Mouse (Mus musculus) left cerebral cortex, adult 11 months (tissue): ENCODE measurements around the gene Usf1.

Source experiments
- DNase-seq: peaks from one replicate; pipeline ENCODE4 v3.0.0; 2022; ENCODE audit warnings: low spot score

Gene Usf1

DNA sequence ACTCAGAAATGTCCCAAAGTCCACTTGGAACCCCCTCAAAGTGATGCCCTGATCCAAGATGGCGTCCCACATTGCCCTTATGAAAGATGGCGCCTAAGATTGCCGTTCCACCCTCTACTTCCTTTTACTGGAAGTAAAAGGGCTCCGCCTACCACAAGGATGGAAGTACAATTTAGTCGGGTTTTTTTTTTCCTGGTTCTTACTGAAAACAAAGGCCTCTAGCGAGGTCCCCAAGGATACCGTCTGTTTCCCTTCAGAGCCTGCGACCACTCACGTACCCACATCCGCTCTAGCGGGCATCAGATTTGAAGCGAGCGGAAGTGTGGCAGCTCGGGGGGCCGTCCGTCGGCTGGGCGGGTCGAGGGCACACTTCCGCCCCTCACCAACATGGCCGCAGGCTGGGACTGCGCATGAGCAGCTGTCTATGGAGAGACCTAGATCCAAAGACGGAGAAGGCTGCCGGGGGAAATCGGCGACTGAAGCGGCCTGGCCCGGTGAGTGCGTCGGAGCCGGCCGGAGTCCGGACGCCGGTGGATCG is at the start of gene Usf1:
Usf1 (plus strand) TSS at position 367 of the 538 bp plus-strand sequence.
- DNase-seq = peak; percentile 93

DNA sequence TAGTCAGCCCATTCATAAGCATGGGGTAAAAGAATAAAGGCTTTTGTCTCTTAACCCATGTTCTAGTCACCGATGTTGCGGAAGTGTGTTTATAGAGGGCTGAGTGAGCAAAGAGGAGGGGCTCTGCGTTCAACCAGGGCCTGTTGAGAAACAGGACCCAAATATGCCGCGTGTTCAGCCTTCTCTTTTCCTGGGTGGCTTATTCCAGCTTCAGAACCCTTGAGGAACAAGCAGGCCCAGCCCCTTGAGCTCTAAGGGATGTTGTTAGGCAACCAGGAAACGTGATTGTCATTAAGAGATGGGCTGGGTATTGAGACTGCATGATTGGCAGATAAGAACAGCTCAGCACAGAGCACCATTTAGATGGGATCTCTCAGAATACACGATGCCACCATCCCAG is 45.2 kb upstream of the Usf1 start:
- no peak for DNase-seq

DNA sequence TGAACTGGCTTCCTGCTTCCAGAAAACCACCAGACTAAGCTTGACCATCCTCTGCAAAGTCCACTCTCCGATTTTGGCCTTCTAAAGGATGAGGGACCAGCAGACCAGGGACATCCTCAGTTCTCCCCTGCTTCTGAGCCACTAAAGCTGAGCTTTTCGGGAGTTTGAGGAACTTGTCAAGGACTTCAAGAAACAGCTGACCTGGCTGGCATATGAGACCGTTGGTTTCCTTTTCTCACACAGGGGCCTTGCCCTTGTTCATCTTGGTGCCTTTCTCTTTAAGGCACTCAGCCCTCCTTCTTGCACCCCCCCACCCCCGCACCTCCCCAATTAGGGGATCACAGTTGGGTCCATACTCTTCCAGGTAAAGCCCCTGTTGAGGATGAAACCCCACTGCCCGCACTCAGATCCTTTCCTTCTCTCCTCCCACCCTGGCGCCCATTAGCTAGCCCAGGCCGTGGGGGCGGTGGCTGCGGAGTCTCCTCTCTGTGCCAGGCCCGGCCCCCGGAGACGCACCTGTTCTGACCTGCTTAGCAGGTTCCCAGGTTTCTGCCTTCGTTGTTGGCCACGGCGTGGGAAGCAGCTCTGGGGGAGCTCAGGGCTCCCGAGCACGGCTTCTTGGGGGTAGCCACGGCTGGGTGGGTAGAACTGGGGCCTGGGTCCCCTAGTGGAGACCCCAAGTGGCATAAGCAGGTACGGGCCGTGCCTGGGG is 41.1 kb upstream of the Usf1 start, which contains the start of gene Nectin4:
Nectin4 (plus strand) TSS at position 255 of the 712 bp plus-strand sequence.
- no peak for DNase-seq

DNA sequence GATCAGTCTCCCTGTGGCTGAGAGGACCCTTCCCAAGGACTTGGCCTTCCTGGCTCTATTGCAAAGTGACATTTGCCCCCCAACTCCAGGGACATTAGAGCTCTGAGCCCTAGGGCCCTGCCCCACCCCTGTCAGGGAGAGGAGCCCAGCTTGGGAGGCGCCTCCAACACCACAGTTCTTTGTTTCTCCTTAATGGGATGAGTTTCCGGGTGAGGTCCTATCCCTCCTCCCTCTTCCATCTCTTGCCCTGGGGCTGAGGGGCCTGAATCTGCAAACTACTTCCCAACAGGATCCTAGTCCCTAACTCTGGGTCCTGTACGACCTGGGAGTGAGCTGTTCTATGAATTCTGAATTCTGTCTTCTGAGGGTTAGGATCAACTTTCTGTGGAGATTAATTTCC is 38.2 kb upstream of the Usf1 start:
- DNase-seq = no peak

DNA sequence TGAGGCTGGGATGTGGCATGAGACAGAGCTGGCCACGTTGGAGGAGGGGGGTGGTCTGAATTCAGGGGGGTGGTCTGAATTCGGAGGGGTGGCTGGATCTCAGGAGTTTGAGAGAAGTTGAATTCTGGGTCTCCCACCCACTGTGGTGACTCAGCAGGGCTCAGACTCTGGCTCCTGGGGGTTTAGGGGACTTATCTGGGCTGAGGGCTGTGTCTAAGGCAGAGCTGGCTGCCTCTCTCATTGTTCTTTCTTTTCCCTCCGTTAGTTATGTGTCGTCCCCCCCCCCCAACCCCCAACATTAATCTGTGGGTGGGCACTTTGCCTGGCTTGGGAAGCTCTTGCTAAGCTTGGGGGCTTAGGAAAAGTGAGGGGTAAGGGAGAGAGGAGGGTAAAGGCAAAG is 37.2 kb upstream of the Usf1 start:
- DNase-seq = no peak

DNA sequence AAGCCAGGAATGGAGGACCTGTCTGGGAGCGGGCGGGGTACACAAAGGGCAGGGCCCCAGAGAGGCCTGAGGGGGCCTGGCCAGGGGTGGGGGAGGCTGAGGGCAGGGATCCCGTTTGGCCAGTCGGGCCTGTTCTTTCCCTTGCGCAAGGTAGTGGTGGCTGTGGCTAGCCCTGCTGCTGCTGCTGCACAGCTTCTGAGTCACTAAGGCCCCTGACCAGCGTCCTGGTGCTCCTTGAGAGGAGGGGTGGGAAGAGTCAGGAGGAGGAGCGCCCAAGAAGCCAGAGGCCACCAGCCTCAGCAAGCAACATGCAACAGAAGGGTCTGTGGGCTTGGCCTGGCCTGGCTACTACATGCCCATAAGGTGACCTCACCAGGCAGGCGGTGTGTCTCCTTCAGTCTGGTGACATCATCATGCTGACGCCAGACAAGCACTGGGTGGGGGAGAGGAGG is 35.4 kb upstream of the Usf1 start:
- DNase-seq = no peak

DNA sequence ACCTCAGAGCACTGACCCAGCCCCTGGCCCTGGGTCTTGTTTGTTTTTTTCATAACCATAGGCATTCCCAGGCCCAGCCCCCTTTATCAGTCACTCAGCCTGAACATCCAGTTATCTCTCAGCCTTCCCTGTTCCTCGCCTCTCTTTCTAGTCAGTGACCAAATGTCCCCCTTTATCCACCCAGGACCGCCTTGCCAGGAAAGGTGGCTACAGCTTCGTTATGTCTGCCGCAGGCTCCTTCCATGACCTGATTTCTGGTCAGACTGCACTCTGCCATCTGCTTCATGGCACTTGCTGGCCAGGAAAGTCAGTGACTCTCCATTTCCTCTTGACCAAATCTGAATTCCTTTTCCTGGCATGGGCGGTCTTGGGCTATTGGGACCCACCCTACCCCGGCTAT is 32.8 kb upstream of the Usf1 start:
- DNase-seq = no peak

DNA sequence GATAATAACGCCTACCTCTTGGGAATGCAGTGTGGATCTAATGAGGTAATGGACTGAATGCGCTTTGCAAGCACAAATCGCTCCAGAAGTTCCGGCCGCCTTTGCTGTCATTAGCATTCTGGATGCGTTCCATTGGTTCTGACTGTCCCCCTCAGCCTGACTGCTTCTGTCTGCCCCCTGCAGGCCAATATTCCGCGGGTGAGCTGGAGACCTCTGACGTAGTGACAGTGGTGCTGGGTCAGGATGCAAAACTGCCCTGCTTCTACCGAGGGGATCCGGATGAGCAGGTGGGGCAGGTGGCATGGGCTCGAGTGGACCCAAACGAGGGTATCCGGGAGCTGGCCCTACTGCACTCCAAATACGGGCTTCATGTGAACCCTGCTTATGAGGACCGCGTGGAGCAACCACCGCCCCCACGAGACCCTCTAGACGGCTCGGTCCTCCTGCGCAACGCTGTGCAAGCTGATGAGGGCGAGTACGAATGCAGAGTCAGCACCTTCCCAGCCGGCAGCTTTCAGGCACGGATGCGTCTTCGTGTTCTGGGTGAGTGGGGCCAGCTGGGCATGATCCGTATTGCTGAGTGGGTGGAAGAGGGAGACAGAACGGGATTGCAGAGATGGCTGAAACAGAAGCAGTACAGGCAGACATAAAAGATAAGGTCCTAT is 31.0 kb upstream of the Usf1 start:
- peak; percentile 63 for DNase-seq

DNA sequence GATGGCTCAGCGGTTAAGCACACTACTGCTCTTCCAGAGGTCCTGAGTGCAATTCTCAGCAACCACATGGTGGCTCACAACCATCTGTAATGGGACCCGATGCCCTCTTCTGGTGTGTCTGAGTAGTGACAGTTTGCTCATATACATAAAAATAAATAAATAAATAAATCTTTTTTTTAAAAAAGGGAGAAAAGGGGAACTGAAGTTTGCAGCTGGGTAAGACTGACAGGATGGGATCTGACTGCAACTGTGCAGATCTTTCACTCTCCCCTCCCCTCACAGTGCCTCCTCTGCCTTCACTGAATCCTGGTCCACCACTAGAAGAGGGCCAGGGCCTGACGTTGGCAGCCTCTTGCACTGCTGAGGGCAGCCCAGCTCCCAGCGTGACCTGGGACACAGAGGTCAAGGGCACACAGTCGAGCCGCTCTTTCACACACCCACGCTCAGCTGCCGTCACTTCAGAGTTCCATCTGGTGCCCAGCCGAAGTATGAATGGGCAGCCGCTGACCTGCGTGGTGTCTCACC is 29.0 kb upstream of the Usf1 start:
- DNase-seq = no peak

DNA sequence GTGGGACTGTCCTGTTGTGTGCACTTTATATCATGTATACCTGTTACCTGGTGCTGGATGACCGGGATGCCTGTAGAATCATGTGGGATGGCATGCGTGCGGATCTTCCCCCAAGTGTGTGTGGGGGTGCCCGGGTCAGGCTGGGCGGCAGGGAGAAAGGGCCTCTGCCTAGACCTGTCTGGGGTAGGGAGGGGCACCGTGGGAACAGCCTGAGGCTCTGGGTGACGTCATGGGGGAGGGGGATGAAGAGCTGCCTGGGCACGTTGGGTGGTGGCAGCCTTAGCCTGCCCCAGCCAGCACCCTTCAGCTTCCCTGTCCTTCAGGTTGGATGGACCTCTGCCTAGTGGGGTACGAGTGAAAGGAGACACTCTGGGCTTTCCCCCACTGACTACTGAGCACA is 26.8 kb upstream of the Usf1 start:
- no peak for DNase-seq

DNA sequence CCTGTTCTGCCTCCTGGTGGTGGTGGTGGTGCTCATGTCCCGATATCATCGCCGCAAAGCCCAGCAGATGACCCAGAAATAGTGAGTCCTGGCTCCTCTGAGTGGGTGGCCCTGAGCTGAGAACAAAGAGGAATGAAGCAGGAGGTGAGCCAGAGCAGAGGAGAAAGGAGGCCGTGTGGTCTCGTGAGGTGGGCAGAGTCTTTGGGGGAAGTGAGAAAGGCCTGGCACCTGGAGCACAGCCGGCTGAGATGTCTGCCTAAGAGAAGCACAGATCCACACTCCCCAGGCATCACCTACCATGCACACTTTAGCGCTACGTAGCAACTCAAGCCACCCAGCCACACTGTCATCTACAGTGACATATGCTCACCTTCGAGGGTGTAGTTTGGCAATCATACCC is 25.9 kb upstream of the Usf1 start:
- no peak for DNase-seq

DNA sequence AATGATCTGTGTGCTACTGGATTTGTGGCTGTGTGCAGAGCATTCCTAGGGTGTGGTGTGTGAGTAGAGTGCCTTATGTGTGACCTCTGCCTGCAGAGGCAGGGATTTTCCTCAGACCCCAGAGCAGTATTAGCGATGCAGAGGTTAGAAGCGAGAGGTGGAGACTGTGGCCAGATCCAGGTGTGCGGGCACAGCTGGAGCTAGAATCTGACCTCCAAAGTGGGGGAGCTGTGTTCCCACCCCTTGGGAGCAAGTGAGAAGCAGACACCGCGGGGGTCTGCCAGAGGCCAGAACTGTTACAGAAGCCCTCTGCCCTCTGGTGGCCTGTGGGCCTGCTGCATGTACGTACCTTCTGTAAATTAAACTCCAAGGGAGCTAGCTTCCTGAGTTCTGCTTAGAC is 24.0 kb upstream of the Usf1 start:
- no peak for DNase-seq

DNA sequence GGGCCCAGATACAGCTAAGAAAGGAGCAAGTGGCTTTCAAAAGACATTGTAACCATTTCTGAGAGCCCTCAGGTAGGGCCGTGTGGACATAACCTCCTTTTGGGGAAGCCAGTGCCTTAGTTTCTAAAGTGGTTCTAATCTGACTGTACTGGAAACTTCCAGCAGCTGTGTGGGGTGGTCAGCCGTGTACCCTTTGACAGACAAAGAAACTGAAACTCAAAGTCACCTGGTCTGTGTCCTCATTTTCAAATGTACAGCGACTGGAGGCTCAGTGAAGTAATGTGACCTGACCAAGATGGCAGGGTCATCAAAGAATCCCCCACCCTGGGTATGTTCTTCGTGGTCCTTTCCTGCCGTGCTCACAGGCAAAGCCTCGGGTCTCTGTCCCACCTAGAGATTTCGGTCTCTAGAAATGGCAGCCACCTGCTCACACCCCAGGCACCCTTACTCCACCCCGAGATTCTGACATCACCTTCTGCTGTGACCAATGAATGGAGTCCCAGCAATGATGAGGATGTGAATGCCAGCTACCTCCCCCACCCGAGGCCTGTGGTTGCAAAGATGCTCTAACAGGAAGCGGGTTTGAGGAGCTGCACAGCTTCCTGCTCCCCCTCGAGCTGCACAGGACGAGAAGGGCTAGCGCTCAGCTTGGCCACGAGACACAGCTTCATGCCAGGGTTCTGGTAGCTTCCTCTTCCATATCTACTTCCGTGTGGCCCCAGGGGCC is 22.6 kb upstream of the Usf1 start, which contains the start of gene Arhgap30:
Arhgap30 (plus strand) TSS at position 579 of the 727 bp plus-strand sequence.
- no peak for DNase-seq

DNA sequence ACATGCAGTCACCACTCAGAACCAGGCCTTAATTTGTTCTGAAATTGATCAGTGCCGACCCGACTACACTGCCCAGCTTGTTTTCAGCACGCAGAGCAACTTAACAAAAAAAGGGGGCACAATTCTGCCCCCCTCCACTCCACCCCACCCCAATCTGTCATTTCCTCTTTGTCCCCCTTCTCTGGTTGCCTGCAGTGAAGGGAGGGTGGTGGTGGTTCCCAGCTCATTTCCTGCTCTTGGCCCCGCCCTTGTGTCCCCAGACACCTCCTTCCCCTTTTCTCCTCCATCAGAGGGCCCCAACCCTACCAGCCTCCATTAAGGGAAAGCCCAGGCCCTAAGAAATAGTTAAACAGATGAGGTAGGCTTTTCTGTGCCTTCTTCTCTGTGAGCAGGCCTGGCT is 21.0 kb upstream of the Usf1 start:
- no peak for DNase-seq

DNA sequence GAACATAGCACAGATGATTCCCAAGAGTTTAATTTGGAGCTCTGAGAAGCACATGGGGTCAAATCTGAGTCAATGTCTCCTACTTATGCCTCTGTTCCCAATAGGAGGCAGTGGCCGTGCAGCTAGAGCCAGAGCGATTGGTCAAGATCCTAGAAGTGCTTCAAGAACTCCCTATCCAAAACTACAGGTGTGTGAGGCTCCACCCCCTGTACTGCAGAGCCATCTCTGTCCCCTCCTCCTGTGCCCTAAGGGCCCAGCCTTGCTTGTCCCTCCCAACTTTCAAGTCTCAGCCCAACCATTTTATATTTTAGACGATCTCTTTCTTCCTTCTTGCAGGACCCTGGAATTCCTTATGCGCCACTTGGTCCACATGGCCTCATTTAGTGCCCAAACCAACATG is 9.3 kb upstream of the Usf1 start:
- no peak for DNase-seq

DNA sequence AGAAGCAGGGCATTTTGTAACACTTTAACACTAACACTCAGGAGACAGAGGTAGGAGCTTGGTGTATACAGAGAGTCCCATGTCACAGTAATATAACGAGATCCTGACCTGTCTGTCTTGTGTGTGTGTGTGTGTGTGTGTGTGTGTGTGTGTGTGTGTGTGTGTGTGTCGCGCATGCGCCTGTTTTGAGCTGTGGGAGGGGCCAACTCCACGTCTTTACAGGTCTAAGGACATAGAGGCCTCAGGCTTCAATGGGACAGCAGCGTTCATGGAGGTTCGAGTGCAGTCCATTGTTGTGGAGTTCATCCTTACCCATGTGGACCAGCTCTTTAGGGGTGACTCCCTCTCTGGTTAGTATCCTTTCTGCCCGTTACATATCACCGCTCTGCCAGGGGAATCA is 8.1 kb upstream of the Usf1 start:
- DNase-seq = no peak

DNA sequence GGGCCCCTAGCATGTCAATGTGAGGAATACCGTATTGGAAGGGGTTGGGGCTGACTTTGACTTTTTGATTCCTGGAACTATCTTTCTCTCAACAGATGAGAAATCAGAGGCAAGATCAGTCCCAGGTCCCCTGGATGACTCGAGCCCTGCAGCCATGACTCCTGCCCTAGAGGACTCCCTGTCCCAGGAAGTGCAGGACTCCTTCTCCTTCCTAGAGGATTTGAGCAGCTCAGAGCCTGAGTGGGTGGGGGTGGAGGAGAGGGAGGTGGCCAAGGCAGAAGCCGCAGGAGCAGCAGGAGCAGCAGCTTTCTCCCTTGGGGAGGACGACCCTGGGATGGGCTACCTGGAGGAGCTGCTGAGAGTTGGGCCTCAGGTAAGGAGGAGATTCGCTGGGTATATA is 3.9 kb upstream of the Usf1 start:
- no peak for DNase-seq

DNA sequence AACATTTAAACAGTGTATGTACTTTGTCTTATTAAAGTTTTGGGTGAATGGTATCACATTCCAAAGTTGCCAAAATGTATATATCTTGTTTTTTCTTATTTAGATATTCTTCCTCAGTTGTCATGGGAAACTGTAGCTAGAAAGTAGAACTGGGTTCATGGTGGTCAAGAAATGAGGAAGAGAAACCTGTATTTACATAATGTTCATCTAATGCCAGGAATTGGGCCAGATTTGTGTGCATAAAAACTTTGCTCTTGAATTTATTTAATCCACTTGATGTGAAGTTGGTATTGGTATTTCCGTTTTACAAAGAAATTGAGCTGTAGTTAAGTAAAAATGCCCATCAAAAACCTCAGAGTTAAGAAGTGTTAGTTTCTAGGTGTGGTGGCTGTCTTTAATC is 882 bp upstream of the Usf1 start:
- no peak for DNase-seq

DNA sequence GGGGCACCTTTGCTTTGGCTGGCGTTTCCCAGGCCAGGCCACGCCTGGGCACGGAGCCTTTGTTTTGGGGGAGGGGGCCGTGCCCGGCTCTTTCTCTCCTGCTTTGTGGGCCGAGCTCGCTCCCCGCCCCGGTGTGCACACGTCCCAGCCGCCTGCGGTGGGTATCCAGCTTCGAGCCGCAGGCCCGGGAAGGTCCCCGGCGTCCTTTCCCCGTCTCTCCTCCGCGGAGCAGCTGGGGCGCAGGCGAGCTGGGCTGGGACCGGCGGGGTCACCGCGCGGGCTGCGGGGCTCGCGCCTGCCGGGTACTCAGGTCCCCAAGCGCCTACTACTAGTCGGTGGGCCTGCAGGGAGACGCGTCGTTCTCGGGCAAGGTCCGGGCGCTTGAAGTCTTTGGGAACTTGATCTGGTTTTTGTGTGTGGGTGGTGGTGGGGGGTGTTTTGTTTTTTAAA is 404 bp downstream of the Usf1 start:
- DNase-seq = no peak

DNA sequence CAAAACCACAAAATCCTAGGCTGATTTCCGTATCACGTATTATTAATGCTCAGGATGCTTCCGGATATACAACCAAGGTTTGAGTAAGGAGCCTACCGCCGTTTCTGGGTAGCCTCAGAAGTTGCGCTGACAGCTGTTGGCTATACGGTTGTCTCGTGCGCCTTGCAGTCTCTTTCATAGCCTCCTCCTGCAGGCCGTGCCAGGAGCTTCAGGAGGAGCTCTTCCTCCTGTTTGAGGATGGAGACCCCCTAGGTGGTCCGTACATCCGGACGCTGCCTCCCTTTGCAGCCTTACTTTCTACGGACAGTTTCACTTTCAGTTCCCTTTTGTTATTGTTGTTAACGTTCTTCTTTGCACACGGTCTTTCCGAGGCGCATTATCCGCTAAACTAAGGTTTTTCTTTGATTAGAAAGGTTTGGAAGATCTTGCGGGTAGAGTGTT is 908 bp downstream of the Usf1 start:
- no peak for DNase-seq

DNA sequence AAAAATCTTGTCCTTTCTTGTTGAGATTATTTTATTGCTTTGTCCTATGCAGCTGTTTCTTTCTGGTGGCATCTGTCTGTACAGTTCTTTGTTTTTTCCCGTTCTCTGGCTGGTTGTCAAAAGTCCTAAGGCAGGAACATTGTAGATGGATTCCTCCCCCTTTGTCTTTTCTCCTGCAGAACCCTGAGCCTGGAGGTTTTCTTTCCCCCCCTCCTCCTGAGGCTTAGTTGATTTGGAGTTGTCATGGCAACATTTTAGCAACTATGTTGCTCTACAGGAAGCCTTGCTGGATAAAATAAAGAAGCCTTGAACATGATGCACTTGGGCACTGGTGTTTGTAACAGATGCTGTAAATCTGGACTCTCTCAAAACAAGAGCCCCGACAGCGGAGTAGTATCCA is 1.3 kb downstream of the Usf1 start:
- no peak for DNase-seq

DNA sequence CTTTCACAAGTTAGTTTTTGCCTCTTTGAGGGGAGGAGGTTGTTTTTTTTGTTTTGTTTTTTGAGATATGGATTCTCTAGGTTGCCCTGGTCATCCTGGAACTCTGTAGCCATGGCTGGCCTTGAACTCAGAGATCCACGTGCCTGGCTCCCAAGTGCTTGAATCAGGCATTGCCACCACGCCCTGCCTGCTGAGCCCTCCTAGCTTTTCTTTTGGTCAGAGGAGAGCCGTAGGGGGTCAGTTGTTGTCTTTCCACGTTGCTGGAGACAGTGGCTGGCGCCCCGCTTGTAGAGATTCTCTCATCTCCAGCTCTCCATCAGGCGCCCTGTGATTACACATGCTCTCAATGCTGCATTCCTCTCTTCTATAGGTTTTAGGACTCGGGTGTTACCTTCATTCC is 2.5 kb downstream of the Usf1 start:
- DNase-seq = no peak
